Mouse (Mus musculus) kidney, postnatal 10 days (tissue): ENCODE data around the gene Trpm2.
A peak's percentile ranks its signal among the peaks of the same experiment; 100 is the strongest.
"Not testable (repeated sequence)": the region's sequence is repeated elsewhere in the genome, so short reads cannot be mapped to it uniquely, and the experiment has no call there.

Experiments
- DNase-seq: peaks from one replicate; pipeline ENCODE4 v3.0.0; 2021; ENCODE audit warnings: mixed read lengths

The Trpm2 gene

GRCm38 (mm10) chr10:77976458-77977150, 6.2 kb upstream of the Trpm2 start:
- DNase-seq, result peak; percentile 46

- no peak for DNase-seq
Observed at GRCm38 (mm10) chr10:77975653-77976052, 5.3 kb upstream of the Trpm2 start.

- DNase-seq, result no peak
Observed at GRCm38 (mm10) chr10:77974811-77975210, 4.4 kb upstream of the Trpm2 start.

- no peak for DNase-seq
Observed at GRCm38 (mm10) chr10:77974323-77974722, 4.0 kb upstream of the Trpm2 start.

GRCm38 (mm10) chr10:77971709-77972553, 1.6 kb upstream of the Trpm2 start:
- DNase-seq, result peak; percentile 40

GRCm38 (mm10) chr10:77971191-77971590, 828 bp upstream of the Trpm2 start:
- no peak for DNase-seq

GRCm38 (mm10) chr10:77969973-77970325, 414 bp downstream of the Trpm2 start:
- no peak for DNase-seq

- peak; percentile 56 for DNase-seq
Observed at GRCm38 (mm10) chr10:77969274-77969972, 940 bp downstream of the Trpm2 start.

GRCm38 (mm10) chr10:77963971-77964370, 6.4 kb downstream of the Trpm2 start:
- no peak for DNase-seq

- no peak for DNase-seq
Observed at GRCm38 (mm10) chr10:77962725-77963124, 7.6 kb downstream of the Trpm2 start.

GRCm38 (mm10) chr10:77950468-77950867, 19.9 kb downstream of the Trpm2 start:
- DNase-seq, result not testable (repeated sequence)

GRCm38 (mm10) chr10:77939685-77940084, 30.7 kb downstream of the Trpm2 start:
- DNase-seq, result no peak

- DNase-seq, result no peak
Observed at GRCm38 (mm10) chr10:77927375-77927774, 43.0 kb downstream of the Trpm2 start.

GRCm38 (mm10) chr10:77926140-77926539, 44.2 kb downstream of the Trpm2 start:
- peak; percentile 58 for DNase-seq

- no peak for DNase-seq
Observed at GRCm38 (mm10) chr10:77922681-77923080, 47.7 kb downstream of the Trpm2 start.

GRCm38 (mm10) chr10:77921009-77921408, 49.4 kb downstream of the Trpm2 start:
- no peak for DNase-seq

GRCm38 (mm10) chr10:77916636-77917335, 53.6 kb downstream of the Trpm2 start:
- DNase-seq, result peak; percentile 81

GRCm38 (mm10) chr10:77913292-77913691, 57.1 kb downstream of the Trpm2 start:
- DNase-seq, result no peak

GRCm38 (mm10) chr10:77912605-77913004, 57.8 kb downstream of the Trpm2 start:
- DNase-seq, result no peak

- peak; percentile 72 for DNase-seq
Observed at GRCm38 (mm10) chr10:77902894-77903715, 67.3 kb downstream of the Trpm2 start.

- DNase-seq, result peak; percentile 84
Observed at GRCm38 (mm10) chr10:77902211-77902893, 68.0 kb downstream of the Trpm2 start, which contains the start of gene Lrrc3. TSS of gene Lrrc3 (minus strand) at chr10:77902536.
